Mouse (Mus musculus) lung, embryonic 14.5 days (tissue): ENCODE data around the gene Fam213a. TPM values are rescaled to one million over a fixed set of nuclear protein-coding genes. Genes with fewer than 3 reads are reported as not detected.

Source experiments
- ATAC-seq: fragments of 200-750 bp; cut with Nextera tagmentation; 2 replicates; pipeline ENCODE4 v1.8.0; 2017; ENCODE audit warnings: mild to moderate bottlenecking, moderate TSS enrichment, moderate library complexity; ENCODE audit not compliant: insufficient read depth
- DNase-seq: peaks from one replicate; pipeline ENCODE4 v3.0.0-alpha.2; 2015
- H3K27ac ChIP-seq: fragments of 300-500 bp; sonication (generic); 2 replicates; pipeline ENCODE4 v1.5.1; 2014; ENCODE audit warnings: low read depth, mild to moderate bottlenecking, moderate library complexity
- H3K27me3 ChIP-seq: fragments of 300-500 bp; sonication (generic); 2 replicates; pipeline ENCODE4 v1.6.1; 2014; ENCODE audit warnings: low read length, control low read depth; ENCODE audit not compliant: insufficient read depth
- H3K36me3 ChIP-seq: fragments of 300-500 bp; sonication (generic); 2 replicates; pipeline ENCODE4 v1.6.1; 2014; ENCODE audit warnings: control low read depth; ENCODE audit not compliant: insufficient read depth
- H3K4me1 ChIP-seq: fragments of 300-500 bp; sonication (generic); 2 replicates; pipeline ENCODE4 v1.6.1; 2014; ENCODE audit warnings: antibody characterized with exemption, control low read depth; ENCODE audit not compliant: insufficient read depth
- H3K4me2 ChIP-seq: fragments of 300-500 bp; sonication (generic); 2 replicates; pipeline ENCODE4 v1.6.1; 2014; ENCODE audit warnings: mild to moderate bottlenecking
- H3K4me3 ChIP-seq: fragments of 300-500 bp; sonication (generic); 2 replicates; pipeline ENCODE4 v1.5.1; 2014; ENCODE audit warnings: low read depth, low read length
- H3K9ac ChIP-seq: fragments of 300-500 bp; sonication (generic); 2 replicates; pipeline ENCODE4 v1.6.1; 2014
- H3K9me3 ChIP-seq: fragments of 300-500 bp; sonication (generic); 2 replicates; pipeline ENCODE4 v1.6.1; 2016; ENCODE audit warnings: low read depth, low read length, control low read depth
- CTCF ChIP-seq: IDR thresholded peaks from 2 replicates; pipeline ENCODE4 v1.5.1; 2016; ENCODE audit warnings: antibody characterized with exemption, low read depth
- WGBS: fragments of 180-500 bp; shearing (Covaris S2); extraction: QIAGEN DNeasy Blood & Tissue Kit; methylation state at CpG from one replicate; pipeline ENCODE4 v1.1.7; 2014; 5-methylcytosine and 5-hydroxymethylcytosine counted together
- polyA plus RNA-seq: library from polyadenylated mRNA; unstranded; fragments of >200 nt; fragmentation: Nextera tagmentation; extraction: Ambion mirVana; gene quantifications from 2 replicates; pipeline ENCODE4 v1.2.1, GENCODE M21; 2014

Fam213a gene
- polyA plus RNA-seq, 1 experiment from 2014 or later, result 167 TPM

DNA sequence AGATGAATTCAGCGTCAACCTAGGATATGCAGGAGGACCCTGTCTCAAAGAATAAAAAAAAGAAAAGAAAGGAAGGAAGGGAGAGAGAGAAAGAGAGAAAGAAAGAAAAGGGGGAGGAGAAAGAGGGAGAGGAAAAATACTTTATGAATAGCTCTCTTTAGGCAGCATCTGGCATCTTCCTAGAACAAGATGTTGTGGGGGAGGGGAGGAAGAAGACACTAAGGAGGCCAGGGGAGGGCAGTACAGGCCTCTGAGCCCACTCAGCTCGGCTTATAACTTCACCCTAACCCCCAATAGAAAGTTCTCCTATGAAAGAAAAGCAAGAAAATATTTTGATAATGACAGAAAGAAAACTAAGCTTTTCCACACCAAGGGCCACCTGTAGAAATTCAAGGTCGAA lies 56.0 kb downstream of the Fam213a start:
- TF ChIP-seq CTCF, result no peak
- WGBS, result 43% methylated on average over 3 of the region's 3 CpGs
- peaks cover 64% of the 10 kb centered on the region for H3K4me1 ChIP-seq
- H3K36me3 ChIP-seq, result no peaks in the 10 kb centered on the region
- peak; percentile 55 for DNase-seq
- no peaks in the 10 kb centered on the region for H3K27me3 ChIP-seq
- no peak for ATAC-seq
- H3K9me3 ChIP-seq, result no peaks in the 10 kb centered on the region
- H3K4me2 ChIP-seq, result peak overlapping the region; percentile 37
- no peak overlapping the region for H3K9ac ChIP-seq
- peak overlapping the region; percentile 86 for H3K27ac ChIP-seq
- no peak overlapping the region for H3K4me3 ChIP-seq

DNA sequence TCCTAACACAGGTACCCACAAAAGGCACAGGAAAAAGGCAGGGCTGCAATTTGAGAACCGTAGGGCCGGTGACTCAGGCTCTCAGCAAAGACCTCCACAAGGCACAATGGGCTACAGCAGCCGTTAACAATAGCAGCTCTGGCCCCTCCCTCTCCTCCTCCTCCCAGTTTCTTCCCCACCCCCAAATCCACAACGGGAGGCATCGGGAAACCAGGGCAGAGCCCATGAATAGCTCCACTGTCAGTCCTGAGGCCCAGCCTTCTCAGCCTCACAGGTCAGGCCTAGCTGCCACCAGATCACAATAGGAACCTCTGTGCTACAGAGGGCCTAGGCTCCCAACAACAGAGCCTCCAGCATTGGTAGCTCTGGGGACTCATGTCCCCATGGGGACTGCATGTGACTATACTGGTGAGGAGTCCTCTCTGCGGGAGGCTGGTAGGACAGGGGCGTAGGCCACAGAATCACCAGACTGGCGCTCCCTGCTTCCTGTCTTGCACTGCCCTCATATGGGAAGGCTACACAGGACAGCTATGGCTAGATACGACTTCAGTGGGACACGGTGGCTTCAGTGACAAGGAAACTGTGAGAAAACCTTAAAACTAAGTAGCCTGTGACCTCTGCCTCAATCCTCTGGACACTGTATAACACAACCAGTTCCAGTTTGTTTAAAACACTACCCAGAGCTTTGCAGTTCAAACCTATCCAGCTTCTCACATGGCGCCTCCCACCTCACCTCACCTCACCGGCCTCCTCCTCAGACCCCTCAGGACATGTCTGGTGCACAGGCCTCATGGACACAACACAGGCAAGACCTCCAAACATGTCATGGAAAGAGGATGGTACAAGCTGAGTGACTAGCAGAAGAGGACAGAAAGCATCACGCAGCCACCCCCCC lies 57.1 kb downstream of the Fam213a start:
- TF ChIP-seq CTCF, result no peak

GRCm38 (mm10) chr14:40955596-40956251 lies 57.9 kb downstream of the Fam213a start:
- H3K36me3 ChIP-seq, result no peaks in the 10 kb centered on the region
- no peaks in the 10 kb centered on the region for H3K27me3 ChIP-seq
- peak overlapping the region; percentile 91 for H3K27ac ChIP-seq
- H3K4me2 ChIP-seq, result peak overlapping the region; percentile 48
- peaks cover 64% of the 10 kb centered on the region for H3K4me1 ChIP-seq
- H3K9me3 ChIP-seq, result no peaks in the 10 kb centered on the region
- peak overlapping the region; percentile 47 for H3K9ac ChIP-seq
- no peak for TF ChIP-seq CTCF
- no peak overlapping the region; the same call in 1 of the 2 replicates for H3K4me3 ChIP-seq
- DNase-seq, result peak; percentile 41
- 30% methylated on average over 10 of the region's 10 CpGs for WGBS
- peak; percentile 4 for ATAC-seq

More for the DNA sequence above, 57.1 kb downstream of the Fam213a start:
- Histone ChIP-seq H3K4me3 (no peak overlapping the region; the same call in 1 of the 2 replicates), H3K4me2 (peak overlapping the region; percentile 48), H3K9ac (peak overlapping the region; percentile 47), H3K27me3 (no peaks in the 10 kb centered on the region), H3K36me3 (no peaks in the 10 kb centered on the region), H3K27ac (peak overlapping the region; percentile 91), H3K9me3 (no peaks in the 10 kb centered on the region), H3K4me1 (peaks cover 64% of the 10 kb centered on the region)
- ATAC-seq (peak; percentile 78), DNase-seq (peak; percentile 78)
- 36% methylated on average over 13 of the region's 13 CpGs for WGBS

DNA sequence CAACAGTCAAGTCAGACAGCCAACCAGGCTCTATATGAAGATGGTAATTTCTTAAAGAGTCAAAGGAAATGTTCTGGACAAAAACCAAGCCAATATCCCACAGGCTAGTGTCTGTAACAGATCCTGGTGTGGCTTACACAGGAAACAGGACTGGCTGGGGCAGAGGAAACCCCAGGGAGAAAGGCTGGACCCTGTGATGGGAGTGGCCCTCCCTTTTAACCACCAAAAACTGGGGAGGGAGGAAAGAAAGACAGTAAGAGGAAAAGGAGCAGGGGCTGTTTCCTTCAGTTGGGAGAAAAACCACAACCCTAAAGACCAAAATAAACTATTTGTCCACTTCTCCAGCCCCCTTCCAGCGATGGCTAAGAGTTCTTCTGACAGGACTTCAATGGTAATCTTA lies 58.4 kb downstream of the Fam213a start:
- Histone ChIP-seq H3K9ac (no peak overlapping the region), H3K4me1 (peaks cover 61% of the 10 kb centered on the region), H3K9me3 (no peaks in the 10 kb centered on the region), H3K4me2 (no peak overlapping the region), H3K27ac (peak overlapping the region; percentile 75), H3K36me3 (no peaks in the 10 kb centered on the region), H3K27me3 (no peaks in the 10 kb centered on the region), H3K4me3 (no peak overlapping the region)
- 59% methylated on average over 1 of the region's 1 CpGs for WGBS
- peak; percentile 39 for DNase-seq
- no peak for ATAC-seq
- TF ChIP-seq CTCF, result no peak

- H3K27me3 ChIP-seq, result no peaks in the 10 kb centered on the region
- no peaks in the 10 kb centered on the region for H3K36me3 ChIP-seq
- H3K4me2 ChIP-seq, result no peak overlapping the region
- ATAC-seq (no peak), DNase-seq (no peak)
- WGBS, result 60% methylated on average over 5 of the region's 5 CpGs
- no peaks in the 10 kb centered on the region for H3K9me3 ChIP-seq
- H3K27ac ChIP-seq, result no peak overlapping the region
- peaks cover 51% of the 10 kb centered on the region for H3K4me1 ChIP-seq
- no peak for TF ChIP-seq CTCF
- no peak overlapping the region for H3K4me3 ChIP-seq
- no peak overlapping the region for H3K9ac ChIP-seq
Measured at GRCm38 (mm10) chr14:40953381-40953780, 60.2 kb downstream of the Fam213a start.

DNA sequence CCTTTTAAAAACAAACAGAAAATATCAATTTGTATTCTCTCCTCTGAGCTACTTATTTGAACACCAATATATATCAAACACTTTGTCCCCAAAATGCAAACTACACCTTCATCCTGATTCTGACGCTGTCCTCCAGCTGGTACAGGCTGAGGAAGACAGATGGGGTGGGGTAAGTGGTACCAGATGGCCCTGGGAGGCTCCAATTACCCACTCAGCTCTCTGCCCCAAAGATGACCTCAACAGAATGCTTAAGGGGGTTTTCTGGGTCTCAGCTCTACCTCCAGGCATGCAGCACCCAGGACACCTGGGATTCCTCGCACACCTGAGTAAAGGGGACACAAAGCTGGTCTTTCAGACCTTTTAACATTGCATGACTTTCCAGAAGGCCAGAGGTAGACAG lies 60.9 kb downstream of the Fam213a start:
- H3K27ac ChIP-seq, result no peak overlapping the region
- H3K9me3 ChIP-seq, result no peaks in the 10 kb centered on the region
- DNase-seq, result no peak
- H3K9ac ChIP-seq, result no peak overlapping the region
- no peak overlapping the region for H3K4me3 ChIP-seq
- peaks cover 50% of the 10 kb centered on the region for H3K4me1 ChIP-seq
- ATAC-seq, result no peak
- no peak overlapping the region for H3K4me2 ChIP-seq
- H3K36me3 ChIP-seq, result no peaks in the 10 kb centered on the region
- WGBS, result 24% methylated on average over 2 of the region's 2 CpGs
- no peaks in the 10 kb centered on the region for H3K27me3 ChIP-seq
- no peak for TF ChIP-seq CTCF

- Histone ChIP-seq H3K36me3 (no peaks in the 10 kb centered on the region), H3K4me1 (peaks cover 47% of the 10 kb centered on the region), H3K27ac (no peak overlapping the region), H3K9ac (no peak overlapping the region), H3K27me3 (no peaks in the 10 kb centered on the region), H3K4me3 (no peak overlapping the region), H3K9me3 (no peaks in the 10 kb centered on the region), H3K4me2 (no peak overlapping the region)
- 57% methylated on average over 3 of the region's 3 CpGs for WGBS
- ATAC-seq, result no peak
- TF ChIP-seq CTCF, result no peak
- no peak for DNase-seq
Measured at GRCm38 (mm10) chr14:40952301-40952700, 61.3 kb downstream of the Fam213a start.
